Mouse (Mus musculus) heart, postnatal 0 days (tissue): ENCODE results near the gene Nsf. TPM values are rescaled to one million over a fixed set of nuclear protein-coding genes. Genes with fewer than 3 reads are reported as not detected.
A peak's percentile ranks its signal among the peaks of the same experiment; 100 is the strongest.

Source experiments
- ATAC-seq: fragments of 200-750 bp; cut with Nextera tagmentation; 2 replicates; pipeline ENCODE4 v1.8.0; 2017; ENCODE audit warnings: low read depth, moderate number of reproducible peaks, moderate library complexity; ENCODE audit not compliant: insufficient read depth
- DNase-seq: peaks from one replicate; pipeline ENCODE4 v3.0.0-alpha.2; 2016; ENCODE audit warnings: low spot score
- H3K27ac ChIP-seq: fragments of 300-500 bp; sonication (generic); 2 replicates; pipeline ENCODE4 v1.5.1; 2014; ENCODE audit warnings: low read depth, mild to moderate bottlenecking
- H3K27me3 ChIP-seq: fragments of 300-500 bp; sonication (generic); 2 replicates; pipeline ENCODE4 v1.6.1; 2014; ENCODE audit warnings: low read length, mixed read lengths; ENCODE audit not compliant: control insufficient read depth, insufficient read depth
- H3K36me3 ChIP-seq: fragments of 300-500 bp; sonication (generic); replicated peaks from 2 replicates; pipeline ENCODE4 v1.6.1; 2014; ENCODE audit warnings: low read length, mixed read lengths; ENCODE audit not compliant: control insufficient read depth, insufficient read depth
- H3K4me1 ChIP-seq: fragments of 300-500 bp; sonication (generic); 2 replicates; pipeline ENCODE4 v1.6.1; 2014; ENCODE audit warnings: antibody characterized with exemption; ENCODE audit not compliant: control insufficient read depth, insufficient read depth
- H3K4me2 ChIP-seq: fragments of 300-500 bp; sonication (generic); 2 replicates; pipeline ENCODE4 v1.6.1; 2014; ENCODE audit warnings: low read depth, mild to moderate bottlenecking, low read length, moderate library complexity
- H3K4me3 ChIP-seq: fragments of 300-500 bp; sonication (generic); 2 replicates; pipeline ENCODE4 v1.5.1; 2014; ENCODE audit warnings: low read depth, low read length
- H3K9ac ChIP-seq: fragments of 300-500 bp; sonication (generic); replicated peaks from 2 replicates; pipeline ENCODE4 v1.6.1; 2014; ENCODE audit warnings: low read depth, low read length, mixed read lengths
- H3K9me3 ChIP-seq: fragments of 300-500 bp; sonication (generic); replicated peaks from 2 replicates; pipeline ENCODE4 v1.6.1; 2016; ENCODE audit warnings: low read length; ENCODE audit not compliant: control insufficient read depth
- CTCF ChIP-seq: IDR thresholded peaks from 2 replicates; pipeline ENCODE4 v1.5.1; 2016; ENCODE audit warnings: antibody characterized with exemption, control low read depth, low read depth
- EP300 ChIP-seq: IDR thresholded peaks from 2 replicates; pipeline ENCODE4 v1.6.1; 2016; ENCODE audit warnings: antibody characterized with exemption, low read depth
- WGBS: fragments of 180-500 bp; shearing (Covaris S2); extraction: QIAGEN DNeasy Blood & Tissue Kit; methylation state at CpG from one replicate; pipeline ENCODE4 v1.1.7; 2014; 5-methylcytosine and 5-hydroxymethylcytosine counted together
- polyA plus RNA-seq: library from polyadenylated mRNA; unstranded; fragments of >200 nt; fragmentation: Nextera tagmentation; extraction: Ambion mirVana; gene quantifications from 2 replicates; pipeline ENCODE4 v1.2.1, GENCODE M21; 2015
- total RNA-seq: library from RNA; depleted of rRNA; stranded (reverse); fragments of >200 nt; gene quantifications from 2 replicates; pipeline ENCODE4 v1.2.3, GENCODE M21; 2014; ENCODE audit warnings: low replicate concordance

Gene Nsf
- total and polyA plus RNA-seq, 2 experiments from 2014 or later = 24.9 to 25.2 TPM

- TF ChIP-seq CTCF (0 out of 2 replicates have a peak, but pooled peaks have one; percentile 3), EP300 (no peak)
- no peak for ATAC-seq
- WGBS = 67% methylated on average over 5 of the region's 5 CpGs
These were observed 12.5 kb downstream of the Nsf start for GRCm38 (mm10) chr11:103941351-103941750.

GRCm38 (mm10) chr11:103940887-103941286 lies 13.0 kb downstream of the Nsf start:
- H3K4me3 ChIP-seq = no peak overlapping the region
- WGBS = 77% methylated on average over 6 of the region's 6 CpGs

More at GRCm38 (mm10) chr11:103941351-103941750, 12.5 kb downstream of the Nsf start:
- H3K4me3 ChIP-seq = no peak overlapping the region
- no peak overlapping the region for H3K4me2 ChIP-seq
- no peak overlapping the region for H3K9ac ChIP-seq
- H3K27ac ChIP-seq = no peak overlapping the region
- no peaks in the 10 kb centered on the region for H3K36me3 ChIP-seq
- H3K9me3 ChIP-seq = no peaks in the 10 kb centered on the region
- DNase-seq = no peak
- H3K4me1 ChIP-seq = no peaks in the 10 kb centered on the region
- no peaks in the 10 kb centered on the region for H3K27me3 ChIP-seq

GRCm38 (mm10) chr11:103937976-103938728 lies 15.7 kb downstream of the Nsf start:
- no peak overlapping the region for H3K27ac ChIP-seq
- no peak overlapping the region for H3K4me2 ChIP-seq
- no peak for TF ChIP-seq CTCF
- TF ChIP-seq EP300 = no peak
- H3K4me3 ChIP-seq = no peak overlapping the region
- WGBS = 85% methylated on average over 25 of the region's 25 CpGs
- ATAC-seq (no peak), DNase-seq (no peak)
- H3K9me3 ChIP-seq = no peaks in the 10 kb centered on the region
- H3K4me1 ChIP-seq = no peaks in the 10 kb centered on the region
- H3K36me3 ChIP-seq = no peaks in the 10 kb centered on the region
- H3K9ac ChIP-seq = no peak overlapping the region
- H3K27me3 ChIP-seq = no peaks in the 10 kb centered on the region

More at GRCm38 (mm10) chr11:103940887-103941286, 13.0 kb downstream of the Nsf start:
- Histone ChIP-seq H3K36me3 (no peaks in the 10 kb centered on the region), H3K9ac (no peak overlapping the region), H3K9me3 (no peaks in the 10 kb centered on the region), H3K4me1 (no peaks in the 10 kb centered on the region), H3K27ac (no peak overlapping the region; the same call in 1 of the 2 replicates), H3K27me3 (no peaks in the 10 kb centered on the region), H3K4me2 (no peak overlapping the region)
- no peak for DNase-seq
- TF ChIP-seq CTCF = no peak
- no peak for TF ChIP-seq EP300
- ATAC-seq = no peak

GRCm38 (mm10) chr11:103937451-103937850 lies 16.4 kb downstream of the Nsf start:
- WGBS = 81% methylated on average over 9 of the region's 9 CpGs
- TF ChIP-seq CTCF (no peak), EP300 (no peak)
- ATAC-seq = no peak

GRCm38 (mm10) chr11:103935717-103936116 lies 18.1 kb downstream of the Nsf start:
- Histone ChIP-seq H3K36me3 (no peaks in the 10 kb centered on the region), H3K9ac (no peak overlapping the region), H3K4me1 (no peaks in the 10 kb centered on the region), H3K4me2 (no peak overlapping the region), H3K9me3 (no peaks in the 10 kb centered on the region), H3K27ac (no peak overlapping the region), H3K4me3 (no peak overlapping the region), H3K27me3 (no peaks in the 10 kb centered on the region)
- ATAC-seq (no peak), DNase-seq (no peak)
- no peak for TF ChIP-seq EP300
- no peak for TF ChIP-seq CTCF
- 46% methylated on average over 2 of the region's 2 CpGs for WGBS

More at GRCm38 (mm10) chr11:103937451-103937850, 16.4 kb downstream of the Nsf start:
- Histone ChIP-seq H3K9ac (no peak overlapping the region), H3K4me3 (no peak overlapping the region), H3K36me3 (no peaks in the 10 kb centered on the region), H3K9me3 (no peaks in the 10 kb centered on the region), H3K27ac (no peak overlapping the region), H3K4me2 (no peak overlapping the region), H3K4me1 (no peaks in the 10 kb centered on the region), H3K27me3 (no peaks in the 10 kb centered on the region)
- no peak for DNase-seq

GRCm38 (mm10) chr11:103933886-103934285 lies 20.0 kb downstream of the Nsf start:
- H3K4me2 ChIP-seq = no peak overlapping the region
- H3K4me1 ChIP-seq = no peaks in the 10 kb centered on the region
- no peak for DNase-seq
- no peak overlapping the region for H3K9ac ChIP-seq
- H3K27ac ChIP-seq = no peak overlapping the region
- peaks cover 8% of the 10 kb centered on the region for H3K36me3 ChIP-seq
- no peak for ATAC-seq
- TF ChIP-seq EP300 (no peak), CTCF (no peak)
- no peaks in the 10 kb centered on the region for H3K27me3 ChIP-seq
- no peak overlapping the region for H3K4me3 ChIP-seq
- no peaks in the 10 kb centered on the region for H3K9me3 ChIP-seq
- WGBS = 90% methylated on average over 6 of the region's 6 CpGs
